Mouse (Mus musculus): ENCODE data around the gene Utrn. TPM values are rescaled to one million over a fixed set of nuclear protein-coding genes. Genes with fewer than 3 reads are reported as not detected.

Gene Utrn
- total and polyA plus RNA-seq, 3 experiments, result 9.4 to 115 (median 71.5) TPM

DNA sequence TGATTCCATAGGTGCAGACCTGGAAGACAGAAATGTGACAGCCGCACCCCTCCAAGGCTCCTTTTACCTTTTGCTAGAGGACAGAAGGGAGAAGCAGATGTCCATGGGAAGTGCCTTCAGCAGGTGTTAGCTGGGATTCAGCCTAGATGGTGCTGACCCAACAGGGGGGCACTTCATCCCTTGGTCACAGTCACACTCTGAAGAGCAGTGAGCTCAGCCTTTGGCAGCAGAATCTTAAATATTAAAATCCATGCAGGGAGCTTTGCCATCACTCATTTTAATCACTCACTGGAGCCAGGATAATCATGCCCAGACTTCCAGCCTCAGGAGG, 72.7 kb downstream of the Utrn start:
- Histone ChIP-seq H3K4me3 (ENCODE audit: low read depth, low read length) (no peak overlapping the region), H3K27me3 (ENCODE audit: insufficient read depth, low read length) (no peaks in the 10 kb centered on the region), H3K36me3 (replicated peaks) (peaks cover 37% of the 10 kb centered on the region), H3K9me3 (replicated peaks) (no peaks in the 10 kb centered on the region), H3K4me1 (ENCODE audit: insufficient read depth, low read depth, low read length) (peaks cover 24% of the 10 kb centered on the region)
- no peak for ATAC-seq (ENCODE audit: extremely low read depth, insufficient number of reproducible peaks, low FRiP score, poor library complexity, severe bottlenecking)
- TF ChIP-seq GATA1 (IDR thresholded peaks at IDR 0.05; ENCODE audit: borderline replicate concordance, low read length) (no peak), CTCF (IDR thresholded peaks at IDR 0.05; ENCODE audit: low read depth, low read length) (no peak), POLR2AphosphoS5 (IDR thresholded peaks at IDR 0.05; ENCODE audit: insufficient replicate concordance, low read depth, low read length) (no peak), TAL1 (conservative IDR thresholded peaks at IDR 0.05; ENCODE audit: low read depth, low read length) (no peak), GATA2 (IDR thresholded peaks at IDR 0.05; ENCODE audit: borderline replicate concordance, low read depth, low read length) (no peak)
- DNase-seq (ENCODE audit: low spot score), result no peak

- ATAC-seq (ENCODE audit: extremely low read depth, insufficient number of reproducible peaks, low FRiP score, poor library complexity, severe bottlenecking) (no peak), DNase-seq (ENCODE audit: low spot score) (no peak)
- Histone ChIP-seq H3K4me1 (ENCODE audit: insufficient read depth, low read depth, low read length) (peaks cover 24% of the 10 kb centered on the region), H3K27me3 (ENCODE audit: insufficient read depth, low read length) (no peaks in the 10 kb centered on the region), H3K36me3 (replicated peaks) (peaks cover 39% of the 10 kb centered on the region), H3K4me3 (ENCODE audit: low read depth, low read length) (no peak overlapping the region), H3K9me3 (replicated peaks) (no peaks in the 10 kb centered on the region)
- TF ChIP-seq CTCF (IDR thresholded peaks at IDR 0.05; ENCODE audit: low read depth, low read length) (no peak), GATA1 (IDR thresholded peaks at IDR 0.05; ENCODE audit: borderline replicate concordance, low read length) (no peak), TAL1 (conservative IDR thresholded peaks at IDR 0.05; ENCODE audit: low read depth, low read length) (no peak)
Observed at GRCm38 (mm10) chr10:12795796-12796509, 73.2 kb downstream of the Utrn start.

DNA sequence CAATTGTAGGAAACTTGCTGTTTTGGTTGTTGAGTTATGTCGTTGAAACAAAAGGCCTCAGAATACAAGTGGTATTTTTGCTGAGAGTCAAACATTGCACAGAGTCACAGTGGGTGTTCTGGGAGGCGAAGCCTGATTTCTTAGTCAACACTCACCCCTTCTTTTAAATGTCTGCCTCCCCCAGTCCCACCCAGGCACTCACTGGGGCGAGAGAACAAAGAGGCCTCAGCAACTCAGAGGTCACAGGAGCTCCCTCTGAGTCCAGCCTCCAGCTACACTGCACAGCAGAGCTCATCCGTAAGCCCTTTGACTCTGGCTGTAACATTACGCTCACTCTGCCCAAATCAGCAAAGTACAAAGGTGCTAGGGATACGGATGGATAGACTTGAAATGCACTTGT, 77.1 kb downstream of the Utrn start:
- DNase-seq (ENCODE audit: low spot score) (no peak), ATAC-seq (ENCODE audit: extremely low read depth, insufficient number of reproducible peaks, low FRiP score, poor library complexity, severe bottlenecking) (no peak)
- TF ChIP-seq GATA1 (IDR thresholded peaks at IDR 0.05; ENCODE audit: borderline replicate concordance, low read length), result no peak
- no peak for TF ChIP-seq CTCF (IDR thresholded peaks at IDR 0.05; ENCODE audit: low read depth, low read length)
- TF ChIP-seq TAL1 (conservative IDR thresholded peaks at IDR 0.05; ENCODE audit: low read depth, low read length), result no peak
- no peak for TF ChIP-seq POLR2AphosphoS5 (IDR thresholded peaks at IDR 0.05; ENCODE audit: insufficient replicate concordance, low read depth, low read length)
- TF ChIP-seq GATA2 (IDR thresholded peaks at IDR 0.05; ENCODE audit: borderline replicate concordance, low read depth, low read length), result no peak
- peaks cover 25% of the 10 kb centered on the region for H3K4me1 ChIP-seq (ENCODE audit: insufficient read depth, low read depth, low read length)
- H3K4me3 ChIP-seq (ENCODE audit: low read depth, low read length), result no peak overlapping the region
- H3K36me3 ChIP-seq (replicated peaks), result peaks cover 40% of the 10 kb centered on the region
- H3K27me3 ChIP-seq (ENCODE audit: insufficient read depth, low read length), result no peaks in the 10 kb centered on the region
- H3K9me3 ChIP-seq (replicated peaks), result no peaks in the 10 kb centered on the region

DNA sequence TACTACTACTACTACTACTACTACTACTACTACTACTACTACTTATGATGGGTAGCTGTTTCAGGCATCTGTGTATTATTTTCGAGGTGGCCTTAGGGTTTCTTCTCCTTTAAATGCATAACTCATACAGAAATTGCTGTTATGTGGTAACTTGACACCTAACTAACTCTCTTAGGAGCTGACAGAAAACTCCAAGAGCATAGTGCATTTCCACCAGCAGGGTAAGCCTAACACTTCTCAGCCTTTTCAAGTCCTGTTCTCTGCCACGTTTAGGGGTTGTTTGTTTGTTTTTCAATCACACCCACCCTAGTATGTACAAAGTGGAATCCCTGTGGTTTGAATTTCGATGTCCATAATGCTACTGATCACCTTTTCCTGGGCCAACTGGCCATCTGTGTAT, 78.3 kb downstream of the Utrn start:
- Histone ChIP-seq H3K9me3 (replicated peaks) (no peaks in the 10 kb centered on the region), H3K27me3 (ENCODE audit: insufficient read depth, low read length) (no peaks in the 10 kb centered on the region), H3K4me1 (ENCODE audit: insufficient read depth, low read depth, low read length) (peaks cover 13% of the 10 kb centered on the region), H3K4me3 (ENCODE audit: low read depth, low read length) (no peak overlapping the region), H3K36me3 (replicated peaks) (peaks cover 33% of the 10 kb centered on the region)
- ATAC-seq (ENCODE audit: extremely low read depth, insufficient number of reproducible peaks, low FRiP score, poor library complexity, severe bottlenecking) (no peak), DNase-seq (ENCODE audit: low spot score) (no peak)
- TF ChIP-seq CTCF (IDR thresholded peaks at IDR 0.05; ENCODE audit: low read depth, low read length) (no peak), TAL1 (conservative IDR thresholded peaks at IDR 0.05; ENCODE audit: low read depth, low read length) (no peak), GATA1 (IDR thresholded peaks at IDR 0.05; ENCODE audit: borderline replicate concordance, low read length) (no peak), GATA2 (IDR thresholded peaks at IDR 0.05; ENCODE audit: borderline replicate concordance, low read depth, low read length) (no peak), POLR2AphosphoS5 (IDR thresholded peaks at IDR 0.05; ENCODE audit: insufficient replicate concordance, low read depth, low read length) (no peak)

DNA sequence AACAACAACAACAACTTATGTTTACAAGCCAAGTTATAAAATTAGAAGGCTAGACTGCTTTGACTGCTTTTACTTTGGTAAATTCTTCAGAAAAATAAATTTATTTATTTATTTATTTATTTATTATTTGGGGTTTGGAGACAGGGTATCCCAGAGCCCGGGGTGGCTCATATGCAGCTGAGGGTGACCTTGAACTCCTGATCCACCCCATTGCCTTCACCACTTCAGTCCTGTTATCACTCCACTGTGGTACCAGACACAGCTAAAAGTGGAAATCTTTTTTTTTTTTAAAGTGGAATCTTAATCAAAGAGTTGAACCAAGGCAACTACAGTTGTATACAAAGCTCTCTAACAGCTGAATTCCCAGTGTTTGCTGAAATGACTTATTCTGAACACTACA, 80.6 kb downstream of the Utrn start:
- peaks cover 13% of the 10 kb centered on the region for H3K4me1 ChIP-seq (ENCODE audit: insufficient read depth, low read depth, low read length)
- H3K4me3 ChIP-seq (ENCODE audit: low read depth, low read length), result no peak overlapping the region
- peaks cover 37% of the 10 kb centered on the region for H3K36me3 ChIP-seq (replicated peaks)
- TF ChIP-seq GATA1 (IDR thresholded peaks at IDR 0.05; ENCODE audit: borderline replicate concordance, low read length) (no peak), POLR2AphosphoS5 (IDR thresholded peaks at IDR 0.05; ENCODE audit: insufficient replicate concordance, low read depth, low read length) (no peak), TAL1 (conservative IDR thresholded peaks at IDR 0.05; ENCODE audit: low read depth, low read length) (no peak), CTCF (IDR thresholded peaks at IDR 0.05; ENCODE audit: low read depth, low read length) (no peak), GATA2 (IDR thresholded peaks at IDR 0.05; ENCODE audit: borderline replicate concordance, low read depth, low read length) (no peak)
- ATAC-seq (ENCODE audit: extremely low read depth, insufficient number of reproducible peaks, low FRiP score, poor library complexity, severe bottlenecking) (no peak), DNase-seq (ENCODE audit: low spot score) (no peak)
- H3K27me3 ChIP-seq (ENCODE audit: insufficient read depth, low read length), result no peaks in the 10 kb centered on the region
- no peaks in the 10 kb centered on the region for H3K9me3 ChIP-seq (replicated peaks)

- H3K4me3 ChIP-seq (ENCODE audit: low read depth, low read length), result no peak overlapping the region
- H3K4me1 ChIP-seq (ENCODE audit: insufficient read depth, low read depth, low read length), result peaks cover 13% of the 10 kb centered on the region
- no peaks in the 10 kb centered on the region for H3K9me3 ChIP-seq (replicated peaks)
- no peak for DNase-seq (ENCODE audit: low spot score)
- H3K36me3 ChIP-seq (replicated peaks), result peaks cover 38% of the 10 kb centered on the region
- ATAC-seq (ENCODE audit: extremely low read depth, insufficient number of reproducible peaks, low FRiP score, poor library complexity, severe bottlenecking), result no peak
- H3K27me3 ChIP-seq (ENCODE audit: insufficient read depth, low read length), result no peaks in the 10 kb centered on the region
- no peak for TF ChIP-seq POLR2AphosphoS5 (IDR thresholded peaks at IDR 0.05; ENCODE audit: insufficient replicate concordance, low read depth, low read length)
Observed at GRCm38 (mm10) chr10:12787965-12788364, 81.2 kb downstream of the Utrn start.

DNA sequence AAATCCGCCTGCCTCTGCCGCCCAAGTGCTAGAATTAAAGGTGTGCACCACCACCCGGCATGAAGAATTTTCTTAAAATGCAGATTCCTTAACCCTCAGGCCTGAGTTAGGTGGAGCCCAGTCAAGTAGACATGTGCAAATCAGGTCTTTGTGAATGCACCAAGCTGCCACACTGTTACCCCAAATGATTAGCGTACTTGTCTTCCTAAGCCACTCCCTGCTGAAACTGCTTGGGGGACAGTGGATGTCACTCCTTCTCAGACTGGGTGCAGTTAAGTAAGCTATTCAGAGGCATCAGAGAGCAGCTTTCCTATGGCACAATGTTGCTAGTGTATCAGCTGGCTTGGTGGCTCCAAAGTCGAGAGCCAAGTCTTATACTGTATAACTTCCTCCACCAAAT, 83.9 kb downstream of the Utrn start:
- Histone ChIP-seq H3K4me3 (ENCODE audit: low read depth, low read length) (no peak overlapping the region), H3K4me1 (ENCODE audit: insufficient read depth, low read depth, low read length) (peaks cover 17% of the 10 kb centered on the region), H3K27me3 (ENCODE audit: insufficient read depth, low read length) (no peaks in the 10 kb centered on the region), H3K36me3 (replicated peaks) (peaks cover 34% of the 10 kb centered on the region), H3K9me3 (replicated peaks) (no peaks in the 10 kb centered on the region)
- TF ChIP-seq GATA2 (IDR thresholded peaks at IDR 0.05; ENCODE audit: borderline replicate concordance, low read depth, low read length) (no peak), GATA1 (IDR thresholded peaks at IDR 0.05; ENCODE audit: borderline replicate concordance, low read length) (no peak), POLR2AphosphoS5 (IDR thresholded peaks at IDR 0.05; ENCODE audit: insufficient replicate concordance, low read depth, low read length) (no peak), CTCF (IDR thresholded peaks at IDR 0.05; ENCODE audit: low read depth, low read length) (no peak), TAL1 (conservative IDR thresholded peaks at IDR 0.05; ENCODE audit: low read depth, low read length) (no peak)
- ATAC-seq (ENCODE audit: extremely low read depth, insufficient number of reproducible peaks, low FRiP score, poor library complexity, severe bottlenecking), result no peak
- no peak for DNase-seq (ENCODE audit: low spot score)
